Mouse (Mus musculus): ENCODE measurements at regions not wholly inside any gene's neighbourhood (a gene's known extent, or its start where the extent isn't known, plus 50 kb on each side); places are given as distances from the start of the nearest gene placed in this dataset.

- Histone ChIP-seq H3K4me1 (ENCODE audit: control insufficient read depth, insufficient read depth) (no peaks in the 10 kb centered on the region), H3K27me3 (ENCODE audit: control insufficient read depth, insufficient read depth, low read length) (no peaks in the 10 kb centered on the region), H3K9me3 (replicated peaks; ENCODE audit: control insufficient read depth, low read length) (no peaks in the 10 kb centered on the region), H3K4me2 (ENCODE audit: low read depth, low read length) (no peak overlapping the region), H3K27ac (ENCODE audit: low read depth) (no peak overlapping the region), H3K36me3 (replicated peaks; ENCODE audit: control insufficient read depth, insufficient read depth, low read length) (no peaks in the 10 kb centered on the region), H3K4me3 (ENCODE audit: low read depth, low read length) (no peak overlapping the region), H3K9ac (replicated peaks; ENCODE audit: low read depth, low read length) (no peak overlapping the region)
- WGBS, result 82% methylated on average over 6 of the region's 6 CpGs
- no peak for ATAC-seq (ENCODE audit: insufficient read depth, low read depth)
- DNase-seq (ENCODE audit: low spot score), result no peak
- TF ChIP-seq CTCF (IDR thresholded peaks at IDR 0.05; ENCODE audit: low read depth), result no peak
- no peak for TF ChIP-seq EP300 (IDR thresholded peaks at IDR 0.05; ENCODE audit: low read depth)
Observed at GRCm38 (mm10) chr2:106074441-106074840, 71.1 kb upstream of the Dnajc24 start.

GRCm38 (mm10) chr2:106064316-106064715 lies 61.0 kb upstream of the Dnajc24 start:
- Histone ChIP-seq H3K4me3 (ENCODE audit: low read depth, low read length) (no peak overlapping the region), H3K36me3 (replicated peaks; ENCODE audit: control insufficient read depth, insufficient read depth, low read length) (no peaks in the 10 kb centered on the region), H3K27me3 (ENCODE audit: control insufficient read depth, insufficient read depth, low read length) (no peaks in the 10 kb centered on the region), H3K4me1 (ENCODE audit: control insufficient read depth, insufficient read depth) (no peaks in the 10 kb centered on the region), H3K9ac (replicated peaks; ENCODE audit: low read depth, low read length) (no peak overlapping the region), H3K9me3 (replicated peaks; ENCODE audit: control insufficient read depth, low read length) (no peaks in the 10 kb centered on the region), H3K27ac (ENCODE audit: low read depth) (no peak overlapping the region), H3K4me2 (ENCODE audit: low read depth, low read length) (no peak overlapping the region)
- DNase-seq (ENCODE audit: low spot score) (no peak), ATAC-seq (ENCODE audit: insufficient read depth, low read depth) (no peak)
- 76% methylated on average over 2 of the region's 2 CpGs for WGBS
- TF ChIP-seq CTCF (IDR thresholded peaks at IDR 0.05; ENCODE audit: low read depth) (no peak), EP300 (IDR thresholded peaks at IDR 0.05; ENCODE audit: low read depth) (no peak)
